Mouse (Mus musculus) liver, postnatal 0 days (tissue): ENCODE measurements around the gene Eef1g. TPM values are rescaled to one million over a fixed set of nuclear protein-coding genes. Genes with fewer than 3 reads are reported as not detected.
A peak's percentile ranks its signal among the peaks of the same experiment; 100 is the strongest.

ENCODE experiments used
- ATAC-seq: fragments of 200-750 bp; cut with Nextera tagmentation; 2 replicates; pipeline ENCODE4 v1.8.0; 2017; ENCODE audit warnings: mild to moderate bottlenecking, moderate library complexity
- DNase-seq: peaks from one replicate; pipeline ENCODE4 v3.0.0-alpha.2; 2016
- H3K27ac ChIP-seq: fragments of 300-500 bp; sonication (generic); 2 replicates; pipeline ENCODE4 v1.5.1; 2014; ENCODE audit warnings: antibody characterized with exemption, moderate library complexity, mild to moderate bottlenecking, low read depth
- H3K27me3 ChIP-seq: fragments of 300-500 bp; sonication (generic); 2 replicates; pipeline ENCODE4 v1.6.1; 2014; ENCODE audit warnings: low read length, control low read depth, mixed read lengths; ENCODE audit not compliant: insufficient read depth
- H3K36me3 ChIP-seq: fragments of 300-500 bp; sonication (generic); replicated peaks from 2 replicates; pipeline ENCODE4 v1.6.1; 2014; ENCODE audit warnings: mild to moderate bottlenecking, control low read depth, low read length, moderate library complexity, mixed read lengths; ENCODE audit not compliant: insufficient read depth
- H3K4me1 ChIP-seq: fragments of 300-500 bp; sonication (generic); 2 replicates; pipeline ENCODE4 v1.6.1; 2014; ENCODE audit warnings: antibody characterized with exemption, mild to moderate bottlenecking, control low read depth; ENCODE audit not compliant: insufficient read depth
- H3K4me2 ChIP-seq: fragments of 300-500 bp; sonication (generic); 2 replicates; pipeline ENCODE4 v1.6.1; 2014; ENCODE audit warnings: low read depth, mild to moderate bottlenecking, low read length, moderate library complexity, mixed read lengths
- H3K4me3 ChIP-seq: fragments of 300-500 bp; sonication (generic); 2 replicates; pipeline ENCODE4 v1.5.1; 2014; ENCODE audit warnings: low read depth, low read length
- H3K9ac ChIP-seq: fragments of 300-500 bp; sonication (generic); replicated peaks from 2 replicates; pipeline ENCODE4 v1.6.1; 2014; ENCODE audit warnings: mild to moderate bottlenecking, moderate library complexity
- H3K9me3 ChIP-seq: fragments of 300-500 bp; sonication (generic); 2 replicates; pipeline ENCODE4 v1.6.1; 2016; ENCODE audit warnings: mild to moderate bottlenecking, control low read depth, low read length, mixed read lengths
- CTCF ChIP-seq: sonication (generic); IDR thresholded peaks from 2 replicates; pipeline ENCODE4 v1.5.1; 2016; ENCODE audit warnings: antibody characterized with exemption, low read depth
- EP300 ChIP-seq: IDR thresholded peaks from 2 replicates; pipeline ENCODE4 v1.6.1; 2016; ENCODE audit warnings: antibody characterized with exemption, low read depth, mild to moderate bottlenecking
- WGBS: fragments of 180-500 bp; shearing (Covaris S2); extraction: QIAGEN DNeasy Blood & Tissue Kit; methylation state at CpG from one replicate; pipeline ENCODE4 v1.1.7; 2014; ENCODE audit not compliant: insufficient replicate concordance; 5-methylcytosine and 5-hydroxymethylcytosine counted together
- polyA plus RNA-seq: library from polyadenylated mRNA; unstranded; fragments of >200 nt; fragmentation: Nextera tagmentation; extraction: Ambion mirVana; gene quantifications from 2 replicates; pipeline ENCODE4 v1.2.1, GENCODE M21; 2015

Gene Eef1g
- polyA plus RNA-seq, 1 experiment from 2014 or later = 134 TPM

GRCm38 (mm10) chr19:8988346-8989065, 21.7 kb downstream of the Eef1g start:
- H3K4me1 ChIP-seq = peaks cover 50% of the 10 kb centered on the region
- no peaks in the 10 kb centered on the region for H3K9me3 ChIP-seq
- H3K9ac ChIP-seq = peak overlapping the region; percentile 64
- H3K4me2 ChIP-seq = peak overlapping the region; percentile 91
- no peak for ATAC-seq
- peak overlapping the region; percentile 57 for H3K4me3 ChIP-seq
- WGBS = 42% methylated on average over 15 of the region's 15 CpGs
- no peak for TF ChIP-seq CTCF
- no peak for TF ChIP-seq EP300
- no peak overlapping the region for H3K27ac ChIP-seq
- no peak for DNase-seq
- peaks cover 16% of the 10 kb centered on the region for H3K27me3 ChIP-seq
- H3K36me3 ChIP-seq = no peaks in the 10 kb centered on the region

DNA sequence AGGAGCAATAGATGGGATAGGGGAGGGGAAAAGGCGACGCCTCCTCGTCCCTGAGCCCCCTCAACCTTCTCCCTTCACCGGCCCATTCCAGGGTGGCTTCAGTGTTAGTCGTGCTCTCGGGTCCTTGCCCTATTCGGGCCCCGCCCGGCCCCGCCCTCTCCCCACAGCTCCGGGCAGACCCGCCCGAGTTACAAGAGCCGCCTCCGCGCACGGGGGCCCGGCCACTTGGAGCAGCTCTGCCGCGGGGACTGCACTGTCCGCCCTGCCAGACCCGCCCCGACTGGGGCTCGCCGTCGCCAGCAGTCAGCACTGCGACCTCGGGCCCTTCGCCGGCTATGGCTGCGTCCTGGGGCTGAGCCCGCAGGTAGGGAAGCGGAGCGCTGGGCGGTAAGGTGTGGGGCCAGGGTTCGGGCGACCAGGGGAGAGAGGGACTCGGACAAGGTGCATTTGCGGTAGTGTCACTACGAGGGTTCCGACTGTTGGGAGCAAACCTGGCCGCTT, 22.3 kb downstream of the Eef1g start, which contains the start of gene Ahnak:
Ahnak (plus strand) TSS at position 219 of the 501 bp plus-strand sequence.
- Histone ChIP-seq H3K27ac (peak within 1 kb of the TSS; percentile 64), H3K9ac (peak within 1 kb of the TSS; percentile 64), H3K36me3 (no peaks in the 10 kb centered on the region), H3K4me2 (peak within 1 kb of the TSS; percentile 91), H3K4me3 (peak within 1 kb of the TSS; percentile 57), H3K9me3 (no peaks in the 10 kb centered on the region), H3K4me1 (peaks cover 44% of the 10 kb centered on the region), H3K27me3 (peaks cover 16% of the 10 kb centered on the region)
- TF ChIP-seq EP300 (no peak), CTCF (no peak)
- DNase-seq (peak; percentile 74), ATAC-seq (peak; percentile 53)
- WGBS = under 1% methylated on average over 41 of the region's 42 CpGs

DNA sequence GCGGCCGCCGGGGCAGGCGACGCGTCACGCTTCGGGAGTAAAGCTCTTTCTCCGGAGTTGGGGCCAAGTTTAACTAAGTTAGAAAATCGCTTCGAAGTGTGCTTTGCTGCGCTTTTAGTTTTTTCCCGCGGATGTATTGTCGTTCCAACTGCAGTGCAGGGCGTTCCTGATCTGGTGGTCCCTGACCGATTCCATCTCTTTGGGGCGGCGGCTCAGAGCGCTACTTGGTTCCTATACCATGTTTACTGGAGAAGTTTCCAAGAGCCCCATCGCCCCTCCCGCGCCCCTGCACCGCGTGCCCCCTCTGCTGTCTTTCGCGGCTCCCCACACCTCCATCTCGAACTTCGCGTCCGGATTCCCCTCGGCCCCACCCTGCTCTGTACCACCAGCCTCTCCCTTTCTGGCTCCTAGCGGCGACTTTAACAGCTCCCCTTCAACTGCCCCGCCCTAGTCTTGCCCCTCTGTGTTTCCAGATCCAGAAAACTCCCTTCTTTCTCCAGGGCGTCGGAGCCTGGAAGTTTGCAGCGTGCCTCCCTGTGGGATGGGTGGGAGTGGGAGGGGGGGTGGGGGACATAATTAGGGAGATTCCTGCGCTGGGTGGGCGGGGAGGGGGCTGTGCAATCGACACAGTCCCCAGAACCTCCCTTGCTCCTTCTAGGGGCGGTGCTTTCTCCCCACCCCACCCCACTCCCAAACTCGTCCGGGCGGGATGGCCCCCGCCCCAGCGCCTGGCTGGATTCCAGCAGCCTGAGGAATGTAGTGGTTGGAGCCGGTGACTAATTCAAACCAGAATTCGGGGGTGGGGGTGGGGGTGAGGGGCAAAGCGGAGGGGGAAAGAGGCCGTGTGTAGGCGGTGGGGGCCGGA, 23.0 kb downstream of the Eef1g start:
- peak; percentile 19; the same call in 1 of the 2 replicates for TF ChIP-seq CTCF
- TF ChIP-seq EP300 = no peak
- no peaks in the 10 kb centered on the region for H3K9me3 ChIP-seq
- 2% methylated on average over 53 of the region's 53 CpGs for WGBS
- H3K36me3 ChIP-seq = no peaks in the 10 kb centered on the region
- peak overlapping the region; percentile 64 for H3K9ac ChIP-seq
- DNase-seq (peak; percentile 61), ATAC-seq (peak; percentile 38)
- H3K27me3 ChIP-seq = peaks cover 16% of the 10 kb centered on the region
- H3K4me3 ChIP-seq = peak overlapping the region; percentile 57
- H3K4me1 ChIP-seq = peaks cover 38% of the 10 kb centered on the region
- H3K4me2 ChIP-seq = peak overlapping the region; percentile 91
- H3K27ac ChIP-seq = peak overlapping the region; percentile 64

GRCm38 (mm10) chr19:8990432-8991102, 23.7 kb downstream of the Eef1g start:
- H3K9ac ChIP-seq = peak overlapping the region; percentile 64; the same call in 1 of the 2 replicates
- peak overlapping the region; percentile 64; the same call in 1 of the 2 replicates for H3K27ac ChIP-seq
- peaks cover 33% of the 10 kb centered on the region for H3K4me1 ChIP-seq
- peaks cover 16% of the 10 kb centered on the region for H3K27me3 ChIP-seq
- TF ChIP-seq EP300 = no peak
- TF ChIP-seq CTCF = no peak
- 0 out of 2 replicates have a peak, but pooled peaks have one; percentile 3 for ATAC-seq
- WGBS = 33% methylated on average over 15 of the region's 15 CpGs
- no peaks in the 10 kb centered on the region for H3K36me3 ChIP-seq
- H3K4me2 ChIP-seq = peak overlapping the region; percentile 91
- H3K4me3 ChIP-seq = peak overlapping the region; percentile 57
- no peak for DNase-seq
- no peaks in the 10 kb centered on the region for H3K9me3 ChIP-seq

GRCm38 (mm10) chr19:8991245-8991870, 24.5 kb downstream of the Eef1g start:
- Histone ChIP-seq H3K9me3 (no peaks in the 10 kb centered on the region), H3K4me3 (no peak overlapping the region), H3K4me1 (peaks cover 28% of the 10 kb centered on the region), H3K9ac (no peak overlapping the region), H3K27me3 (peaks cover 16% of the 10 kb centered on the region), H3K27ac (peak overlapping the region; percentile 29; the same call in 1 of the 2 replicates), H3K36me3 (no peaks in the 10 kb centered on the region), H3K4me2 (peak overlapping the region; percentile 91)
- DNase-seq (no peak), ATAC-seq (no peak)
- TF ChIP-seq EP300 = no peak
- TF ChIP-seq CTCF = no peak
- 61% methylated on average over 4 of the region's 4 CpGs for WGBS
